Mouse (Mus musculus) cerebellum, postnatal 36 days (tissue): ENCODE results near the gene Ppt2.

Experiments
- DNase-seq, 2 experiments: peaks; one replicate each; pipeline ENCODE4 v3.0.0; 2021 to 2022; ENCODE audit warnings: mixed read lengths in 2 of 2

The Ppt2 gene

DNA sequence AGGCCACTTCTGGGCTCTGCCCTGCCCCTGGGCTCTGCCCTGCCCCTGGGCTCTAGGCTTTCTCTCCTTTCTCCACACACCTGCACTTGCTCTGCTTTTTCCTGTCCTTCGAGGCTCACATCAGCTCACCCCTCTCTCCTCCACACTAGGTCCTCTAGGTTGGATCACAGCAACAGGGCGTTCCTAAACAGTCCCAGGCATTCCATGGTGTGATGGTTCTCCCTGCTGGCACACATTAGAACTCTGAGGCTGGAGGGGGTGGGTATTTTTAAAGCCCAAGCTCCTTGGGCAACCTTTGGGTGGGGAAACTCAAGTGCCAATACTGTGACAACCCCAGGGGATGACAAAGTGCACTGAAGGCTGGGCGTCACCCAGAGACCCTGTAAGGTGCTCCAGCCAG is 9.1 kb upstream of the Ppt2 start:
- DNase-seq = no peak

DNA sequence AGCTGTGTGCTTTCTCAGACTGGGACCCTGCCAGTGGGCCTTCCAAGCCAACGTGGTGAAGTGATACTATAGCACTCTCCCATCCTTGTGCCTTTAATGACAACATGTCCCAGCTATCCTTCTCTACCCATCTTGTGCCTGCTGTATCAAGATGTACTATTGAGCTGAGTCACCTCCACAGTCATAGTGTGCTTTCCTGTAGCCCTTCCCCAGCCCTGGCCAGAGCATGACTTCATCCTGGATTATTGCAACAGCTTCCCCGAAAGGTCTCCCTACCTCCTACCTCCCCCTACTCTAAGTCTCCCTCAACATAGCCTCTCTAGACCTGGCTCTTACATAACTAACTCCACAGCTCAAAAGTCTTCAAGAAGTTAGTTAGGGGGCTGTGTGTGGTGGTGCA is 7.4 kb upstream of the Ppt2 start:
- no peak for DNase-seq

DNA sequence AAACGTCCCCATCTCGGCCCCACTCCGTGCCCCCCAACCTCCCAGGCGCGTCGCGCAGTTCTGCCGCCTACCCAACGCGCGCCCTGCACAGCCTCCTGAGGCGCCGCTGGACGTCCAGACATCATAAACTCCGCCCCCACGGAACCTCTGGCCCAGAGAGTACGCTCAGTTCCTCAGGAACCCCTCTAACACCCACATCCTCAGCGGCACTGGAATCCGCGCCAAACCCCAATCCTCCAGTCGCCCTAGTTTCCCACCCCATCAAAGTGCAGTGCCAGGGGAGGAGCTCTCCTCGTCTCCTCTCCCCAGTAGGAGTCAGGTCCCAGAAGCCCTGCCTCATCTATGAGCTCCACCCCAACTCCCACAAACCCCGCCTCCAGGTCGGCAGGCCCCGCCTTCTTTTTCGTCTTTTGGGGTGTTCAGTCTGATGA is 4.0 kb upstream of the Ppt2 start:
- peak; percentile 80 to 82 for DNase-seq

DNA sequence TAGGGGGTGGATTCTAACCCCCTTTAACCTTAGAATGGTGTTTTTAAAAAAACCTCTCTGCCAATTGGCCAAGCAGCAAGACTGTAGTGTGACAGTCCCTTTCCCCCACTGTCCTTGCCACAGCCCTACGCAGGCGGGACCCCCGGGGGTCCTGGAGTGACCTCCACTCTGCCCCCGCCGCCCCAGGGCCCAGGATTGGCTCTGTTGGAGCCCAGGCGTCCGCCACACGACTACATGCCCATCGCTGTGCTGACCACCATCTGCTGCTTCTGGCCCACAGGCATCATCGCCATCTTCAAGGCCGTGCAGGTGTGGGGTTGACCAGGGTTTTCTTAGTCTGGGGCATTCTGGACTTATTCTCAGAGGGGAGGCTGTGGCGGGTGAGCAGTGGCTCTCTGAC is 3.3 kb upstream of the Ppt2 start:
- peak; percentile 49 to 55 for DNase-seq

DNA sequence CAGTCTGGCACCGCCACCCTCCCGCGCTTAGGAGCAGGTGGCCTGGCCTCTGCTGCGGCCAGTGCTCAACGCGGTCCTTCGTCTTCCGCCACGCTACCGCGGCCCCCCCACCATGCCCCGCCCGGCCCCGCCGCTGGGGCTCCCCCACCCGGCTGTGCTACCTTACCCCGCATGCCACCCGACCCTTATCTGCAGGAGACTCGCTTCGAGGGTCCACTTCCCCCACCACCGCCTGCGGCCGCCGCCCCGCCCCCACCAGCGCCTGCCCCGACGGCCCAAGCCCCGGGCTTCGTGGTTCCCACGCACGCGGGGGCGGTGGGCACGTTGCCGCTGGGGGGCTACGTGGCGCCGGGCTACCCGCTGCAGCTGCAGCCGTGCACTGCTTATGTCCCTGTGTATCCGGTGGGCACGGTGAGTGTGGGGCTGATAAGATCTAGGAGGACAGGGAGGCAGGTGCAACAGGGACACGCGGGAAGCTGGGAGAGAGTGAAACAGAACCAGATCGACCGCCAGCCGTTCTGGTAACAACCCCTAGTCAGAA is 2.5 kb upstream of the Ppt2 start:
- peak; percentile 51 to 59 for DNase-seq

DNA sequence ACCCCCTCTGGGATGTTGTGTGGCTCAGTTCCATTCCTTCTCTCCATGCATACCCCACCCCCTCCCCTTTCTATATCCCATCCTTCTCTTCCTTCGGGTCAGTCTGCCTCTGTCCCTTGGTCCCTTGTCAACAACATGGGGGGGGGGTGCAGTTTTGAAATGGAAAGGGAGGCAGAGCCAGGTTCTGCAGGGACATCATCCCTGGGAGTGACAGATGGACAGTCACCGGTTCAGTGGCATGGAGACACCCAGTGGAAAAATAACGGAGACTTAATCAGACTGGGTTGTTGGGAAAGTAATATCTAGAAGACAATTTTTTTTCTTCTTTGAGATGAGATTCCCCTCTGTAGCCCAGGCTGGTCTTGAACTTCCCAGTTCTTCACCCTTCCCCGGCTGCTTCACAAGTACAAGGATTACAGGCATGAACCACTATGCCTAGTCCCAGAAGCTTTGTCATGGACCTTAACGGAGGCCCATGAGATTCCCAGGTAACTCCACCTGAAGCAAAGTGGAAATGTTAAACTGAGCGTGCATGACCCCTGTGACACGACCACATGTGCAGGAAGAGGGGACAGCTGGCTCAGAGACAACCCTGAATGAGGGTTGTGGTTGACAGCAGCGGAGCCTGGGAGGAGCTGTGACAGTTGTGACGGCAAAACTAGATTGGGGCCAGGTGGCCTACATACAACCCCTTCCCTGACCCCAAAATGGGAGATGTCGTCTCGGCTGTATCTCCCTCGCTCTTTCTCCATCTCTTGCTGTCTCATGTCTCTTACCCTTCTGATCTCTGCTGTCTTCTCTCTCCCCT is 1.7 kb upstream of the Ppt2 start:
- peak; percentile 62 to 69 for DNase-seq

DNA sequence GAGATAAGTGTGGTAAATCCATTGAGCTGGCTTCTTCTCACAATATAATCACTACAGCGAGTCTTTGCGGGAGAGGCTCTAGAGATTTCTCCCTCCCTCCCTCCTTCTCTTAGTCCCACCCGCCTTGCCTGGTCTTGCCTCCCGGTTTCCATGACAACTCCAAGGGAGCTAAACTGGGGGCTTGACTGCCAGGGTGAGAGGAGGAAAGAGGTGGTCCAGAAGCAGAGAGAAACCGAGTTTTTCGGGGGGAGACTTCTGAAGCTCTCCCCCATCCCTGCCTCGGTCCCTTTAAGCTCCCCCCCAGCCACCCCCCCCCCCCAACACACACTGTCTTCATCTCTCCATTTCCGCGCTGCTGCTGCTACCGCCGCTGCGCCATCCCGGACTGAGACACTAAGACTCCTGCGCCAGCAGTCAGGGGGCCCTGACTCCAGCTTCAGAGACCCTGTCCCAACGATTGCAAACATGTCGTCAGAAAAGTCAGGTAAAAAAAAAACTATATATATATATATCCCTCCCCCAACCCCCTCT is 976 bp upstream of the Ppt2 start, which contains the start of gene Prrt1:
Prrt1 (plus strand) TSS at position 313 of the 531 bp plus-strand sequence.
- DNase-seq = peak; percentile 58 to 63

DNA sequence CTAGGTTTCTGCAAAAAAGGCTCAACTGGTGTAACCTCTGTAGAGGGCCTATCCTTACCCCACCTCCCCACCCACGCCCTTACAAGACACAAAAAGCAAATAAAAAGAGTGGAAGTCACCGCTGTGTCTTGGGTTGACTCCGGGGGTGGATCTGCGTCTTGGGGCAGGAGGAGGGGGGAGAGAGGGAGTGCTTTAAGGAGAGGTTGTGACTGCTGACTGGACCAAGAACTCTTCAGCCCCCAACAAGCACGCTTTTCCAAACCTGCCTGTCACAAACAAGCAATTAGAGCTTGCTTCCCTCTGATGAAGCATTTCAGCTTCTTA is 296 bp upstream of the Ppt2 start:
- DNase-seq = no peak

DNA sequence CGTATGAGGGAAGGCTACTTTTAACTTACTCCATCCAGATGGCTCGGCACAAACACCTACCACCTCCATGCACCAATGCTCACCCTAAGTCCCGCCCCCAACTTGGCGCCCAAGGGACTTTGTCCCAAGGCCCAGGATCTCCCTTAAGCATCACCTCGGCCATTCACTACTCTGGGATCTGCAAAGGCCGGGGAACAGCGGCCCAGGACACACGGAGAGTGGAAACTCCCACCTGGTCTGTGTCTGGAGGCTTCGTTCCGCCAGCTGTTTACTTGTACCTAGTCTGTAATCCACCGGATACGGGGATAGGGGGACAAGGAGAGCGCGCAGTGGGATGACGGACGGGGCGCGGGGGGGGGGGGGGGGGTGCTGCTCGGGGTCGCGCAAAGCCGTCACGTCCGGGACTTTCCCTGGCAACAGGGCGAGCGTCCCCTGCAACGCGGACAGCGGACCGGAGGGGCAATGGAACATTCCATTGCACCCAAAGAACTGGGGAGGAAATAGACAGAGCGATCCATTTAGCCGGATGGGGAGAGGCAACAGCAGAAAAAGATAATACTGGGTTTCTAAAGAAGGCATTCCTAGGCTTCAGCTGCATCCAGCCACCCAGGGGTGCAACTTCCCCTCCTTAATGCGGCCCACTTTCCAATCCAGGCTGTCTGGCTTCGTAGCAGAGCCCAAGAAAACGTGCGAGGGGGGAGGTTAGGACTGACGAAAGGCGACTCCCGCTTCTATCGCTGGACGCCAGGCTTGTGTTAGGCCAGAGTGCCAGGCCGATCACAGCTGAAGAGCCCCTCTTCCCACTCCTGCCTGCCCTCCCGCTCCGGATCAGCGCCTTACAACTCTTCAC is 992 bp downstream of the Ppt2 start:
- DNase-seq = peak; percentile 80 to 86

DNA sequence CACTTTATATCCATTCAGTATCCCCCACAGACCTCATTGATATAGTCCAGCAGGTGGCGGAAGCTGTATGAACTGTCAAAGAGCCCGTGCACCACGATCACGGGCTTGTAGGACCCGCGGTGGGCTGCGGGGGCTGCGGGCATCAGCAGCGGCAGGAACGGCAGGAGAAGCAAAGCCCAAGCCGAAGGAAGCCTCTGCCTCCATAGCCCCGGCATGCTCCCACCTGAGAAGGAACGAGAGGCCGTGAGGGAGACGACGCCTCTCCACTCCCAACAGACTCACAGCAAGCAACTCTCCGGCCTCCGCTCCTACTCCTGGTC is 1.6 kb downstream of the Ppt2 start:
- peak in 1 of 2 experiments; percentile 34 for DNase-seq

DNA sequence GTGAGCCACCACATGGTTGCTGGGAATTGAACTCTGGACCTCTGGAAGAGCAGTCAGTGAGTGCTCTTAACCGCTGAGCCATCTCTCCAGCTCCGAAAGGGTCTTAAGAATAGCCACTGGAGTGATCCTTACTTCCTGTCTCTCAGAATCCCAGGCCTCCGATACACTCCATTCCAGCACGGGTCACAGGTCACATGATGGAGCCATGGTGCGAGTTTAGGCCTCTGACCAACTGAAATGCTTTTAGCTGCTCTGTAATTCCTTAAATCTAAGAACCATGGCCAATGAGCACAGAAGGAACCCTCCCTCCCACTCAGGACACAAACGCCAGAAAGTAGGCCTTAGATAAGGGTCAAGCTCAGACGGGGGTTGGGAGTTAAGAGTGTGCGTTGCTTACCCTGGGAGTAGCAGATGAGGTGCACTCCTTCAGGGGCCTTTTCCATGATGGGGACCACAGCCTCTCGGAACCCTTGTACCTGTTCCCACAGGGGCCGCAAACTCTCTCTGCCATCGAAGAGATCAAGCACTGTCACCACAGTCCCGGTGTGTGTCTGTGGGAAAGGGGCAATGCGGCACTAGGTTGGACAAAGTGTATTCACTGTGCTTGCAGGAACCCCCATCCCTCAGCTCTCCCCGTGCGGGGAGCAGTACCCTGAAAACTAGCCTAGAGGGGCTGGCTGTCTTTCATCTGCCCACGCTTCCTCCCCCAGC is 2.1 kb downstream of the Ppt2 start:
- no peak for DNase-seq

DNA sequence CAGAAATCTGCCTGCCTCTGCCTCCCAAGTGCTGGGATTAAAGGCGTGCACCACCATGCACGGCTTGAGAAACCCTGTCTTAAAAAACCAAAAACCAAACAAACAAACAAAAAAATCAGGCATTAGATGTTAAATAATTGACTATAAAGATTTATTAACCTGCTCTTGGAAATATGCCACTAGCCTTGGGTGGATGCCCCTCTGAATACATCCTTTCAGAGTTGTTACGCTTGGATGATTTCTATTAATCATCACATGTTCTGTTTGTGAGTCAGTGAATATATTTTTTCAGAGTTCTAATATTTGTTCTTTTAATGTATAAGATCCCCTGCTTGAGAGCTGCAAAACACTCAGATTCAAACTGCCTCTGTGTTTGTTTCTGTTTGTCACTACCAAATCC is 3.3 kb downstream of the Ppt2 start:
- no peak for DNase-seq

DNA sequence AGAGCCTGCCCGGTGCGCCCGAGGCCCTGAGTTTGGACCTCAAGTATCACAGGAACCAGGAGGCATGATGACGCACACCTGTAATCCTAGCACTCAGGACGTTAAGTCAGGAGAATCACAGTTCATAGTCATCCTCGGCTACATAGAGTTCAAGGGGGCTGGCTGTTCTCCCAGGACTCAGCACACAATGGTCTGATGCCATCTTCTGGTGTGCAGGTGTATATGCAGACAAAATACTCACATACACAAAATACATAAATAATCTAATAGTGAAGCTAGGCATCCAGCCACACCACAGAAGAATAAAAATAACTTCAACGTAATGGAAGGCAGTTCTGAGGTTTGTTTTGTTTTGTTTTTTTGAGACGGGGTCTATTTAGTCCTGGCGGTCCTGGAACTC is 5.1 kb downstream of the Ppt2 start:
- DNase-seq = no peak

DNA sequence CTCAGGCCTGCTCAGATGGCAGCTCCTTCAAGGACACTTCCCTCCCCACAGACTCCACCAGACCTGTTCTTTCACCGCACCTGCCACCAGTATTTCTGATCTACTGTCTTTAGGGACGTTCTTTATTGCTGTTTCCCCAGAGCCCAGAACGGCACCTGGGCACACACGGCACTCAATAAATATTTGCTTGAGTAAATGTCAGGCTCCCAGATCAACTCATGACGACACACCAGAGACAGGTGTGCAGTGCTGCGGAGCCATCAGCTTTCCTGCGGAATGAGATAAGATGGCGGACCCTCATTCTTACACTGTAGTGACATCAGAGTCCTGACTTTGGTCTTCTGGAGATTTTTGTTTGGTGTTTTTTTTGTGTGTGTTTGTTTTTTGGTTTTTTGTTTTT is 7.3 kb downstream of the Ppt2 start:
- DNase-seq = no peak

DNA sequence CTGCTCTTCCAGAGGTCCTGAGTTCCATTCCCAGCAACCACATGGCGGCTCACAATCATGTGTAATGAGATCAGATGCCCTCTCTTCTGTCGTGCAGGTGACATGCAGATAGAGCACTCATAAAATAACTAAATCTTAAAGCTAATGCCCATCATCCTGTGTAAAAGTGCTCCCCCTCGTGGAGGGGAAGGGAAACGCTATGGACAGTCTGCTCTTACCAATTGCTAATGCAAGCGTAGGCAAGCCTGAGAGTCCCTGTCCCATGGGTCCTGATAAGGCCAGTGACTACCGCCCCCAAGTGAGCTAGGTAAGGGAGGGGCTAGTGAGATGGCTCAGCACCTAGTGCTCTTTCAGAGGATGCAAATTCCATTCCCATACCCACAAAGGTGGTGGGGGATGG is 9.3 kb downstream of the Ppt2 start:
- peak; percentile 75 to 77 for DNase-seq

DNA sequence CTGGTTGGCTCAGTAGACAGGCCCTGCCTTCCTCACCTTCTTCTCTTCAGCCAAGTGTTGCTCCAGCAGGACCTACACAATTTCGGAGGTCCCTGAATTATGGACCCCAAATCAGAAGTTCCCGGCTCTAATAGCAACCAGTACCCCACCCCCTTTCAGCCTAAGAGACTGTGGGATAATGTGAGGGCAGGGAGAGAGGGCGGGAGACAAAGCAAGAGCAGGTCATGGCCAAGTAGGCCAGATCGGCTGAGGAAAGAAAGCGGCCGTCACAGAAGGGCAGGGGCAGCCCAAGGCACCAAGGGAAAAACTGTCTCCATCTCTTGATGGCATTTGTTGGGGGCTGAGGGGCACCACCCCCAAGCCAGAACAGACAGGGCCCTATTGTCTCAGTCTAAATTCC is 12.4 kb downstream of the Ppt2 start, which contains the start of gene Egfl8:
Egfl8 (minus strand) TSS at position 101 of the 400 bp plus-strand sequence.
- no peak for DNase-seq

DNA sequence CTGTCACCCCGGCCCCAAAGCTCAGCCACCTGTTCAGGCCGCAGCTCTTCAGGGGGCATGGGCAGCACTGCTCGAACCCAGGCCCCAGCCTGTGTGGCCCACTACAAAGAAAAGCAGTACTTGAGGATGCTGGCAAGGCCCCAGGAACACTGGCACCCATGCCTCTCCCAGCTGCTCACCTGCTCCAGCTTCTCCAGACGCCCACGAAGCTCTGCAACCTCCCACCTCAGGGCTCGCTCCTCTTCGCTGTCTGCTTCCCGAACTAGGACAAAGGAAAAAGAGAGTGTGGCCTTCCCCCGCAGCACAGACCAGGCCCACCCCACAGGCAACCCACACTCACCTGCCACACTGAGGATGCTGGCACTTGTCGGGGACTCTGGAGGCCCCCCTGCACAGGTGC is 14.5 kb downstream of the Ppt2 start:
- no peak for DNase-seq

DNA sequence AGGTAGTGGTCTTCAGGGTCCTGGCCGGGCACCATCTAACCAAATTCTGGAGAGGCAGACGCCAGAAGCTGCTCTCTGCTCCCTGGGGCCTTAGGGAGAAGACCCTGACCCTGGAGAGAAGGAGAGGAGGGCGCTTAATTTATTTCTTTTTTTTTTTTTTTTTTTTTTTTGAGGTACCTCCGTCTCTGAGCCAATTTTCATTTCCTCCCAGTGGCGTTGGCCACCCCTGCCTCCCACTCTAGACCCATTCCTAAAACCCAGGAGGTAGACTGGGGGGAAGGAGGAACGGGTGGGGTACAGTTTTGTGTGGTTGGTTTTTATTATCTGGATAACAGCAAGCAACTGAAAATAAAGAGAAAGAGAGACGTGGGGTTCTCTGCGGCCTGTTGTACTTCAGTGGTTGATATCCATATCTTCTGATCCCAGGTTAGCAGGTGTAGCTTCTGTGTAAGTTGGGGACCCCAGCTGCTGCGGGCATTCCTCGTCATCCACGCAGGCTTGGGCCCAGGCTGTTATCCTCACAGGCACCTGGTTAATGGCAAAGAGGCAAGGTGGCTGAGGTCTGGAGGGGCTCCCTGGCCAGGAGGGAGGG is 15.2 kb downstream of the Ppt2 start:
- no peak for DNase-seq

DNA sequence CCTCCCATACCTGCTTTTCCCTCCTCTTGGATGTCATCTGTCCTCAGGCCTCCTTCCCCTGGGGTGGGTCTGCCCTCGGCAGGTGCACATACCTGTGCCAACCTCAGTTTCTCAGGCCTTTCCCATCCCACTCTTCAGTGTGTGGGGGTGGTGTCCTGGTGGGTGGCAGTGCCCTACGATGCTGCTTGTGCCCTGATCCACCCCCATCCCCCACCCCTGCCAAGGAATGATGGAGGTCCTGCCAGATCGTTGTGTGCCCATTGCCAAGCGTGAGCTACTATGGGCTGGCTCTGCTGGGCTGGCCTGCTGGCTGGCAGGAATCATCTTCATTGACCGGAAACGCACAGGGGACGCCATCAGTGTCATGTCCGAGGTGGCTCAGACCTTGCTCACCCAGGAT is 17.3 kb downstream of the Ppt2 start:
- DNase-seq = no peak

DNA sequence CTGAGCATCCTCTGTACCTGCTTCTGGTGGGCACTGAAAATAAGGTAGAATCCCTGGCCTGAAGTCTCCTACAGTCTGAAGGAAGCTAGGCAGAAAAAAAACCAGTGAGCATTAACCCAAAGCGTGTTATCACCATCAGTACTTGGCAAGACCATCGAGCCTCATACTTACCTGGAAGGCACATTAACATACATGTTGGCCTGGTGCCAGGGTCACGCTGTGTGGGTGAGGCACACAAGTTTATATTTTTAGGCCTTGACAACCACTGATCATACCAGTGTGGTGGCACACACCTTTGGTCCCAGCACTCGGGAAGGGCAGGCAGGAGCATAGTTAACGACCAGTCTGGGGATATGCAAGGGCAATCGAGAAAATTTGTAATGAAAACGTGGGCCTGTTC is 20.3 kb downstream of the Ppt2 start:
- no peak for DNase-seq

DNA sequence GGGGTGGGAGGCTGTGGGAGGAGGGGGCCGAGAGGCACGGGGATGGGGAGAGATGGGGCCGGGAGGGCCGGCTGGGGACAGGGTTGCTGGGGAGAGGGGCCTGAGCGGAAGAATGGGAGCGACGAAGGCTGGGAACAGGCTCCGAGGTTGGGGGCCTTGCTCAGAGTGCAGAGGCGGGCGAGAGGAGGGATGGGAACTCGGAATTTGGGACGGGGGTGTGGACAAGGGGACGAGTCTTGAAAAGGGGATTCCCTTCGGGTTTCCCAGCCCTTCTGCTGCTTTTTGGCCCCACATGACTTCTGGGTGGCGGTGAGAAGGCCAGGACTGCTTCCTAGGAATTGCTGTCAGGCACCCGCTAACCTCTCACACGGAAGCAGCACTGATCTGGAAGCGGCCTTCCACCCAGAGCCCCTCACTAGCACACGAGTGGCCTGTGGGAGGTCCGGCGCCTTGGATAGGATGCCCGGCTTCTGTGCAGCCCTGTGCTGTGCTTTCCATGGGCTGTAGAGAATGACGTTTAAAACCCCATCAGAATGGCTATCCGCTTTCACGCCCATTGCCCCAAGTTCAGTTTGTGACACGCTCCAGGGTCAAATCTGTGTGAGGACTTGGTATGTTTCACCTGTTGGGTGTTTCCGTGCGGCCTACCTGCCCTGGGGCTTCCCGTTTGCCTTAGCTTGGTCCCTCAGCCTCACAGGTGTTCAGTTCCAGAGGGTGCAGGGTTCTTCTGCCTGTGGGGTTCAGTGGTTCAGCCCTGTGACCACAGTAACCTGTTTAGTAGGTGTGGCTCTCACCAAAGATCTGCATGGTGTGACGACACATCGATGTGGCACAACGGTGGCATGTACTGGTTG is 21.9 kb downstream of the Ppt2 start:
- DNase-seq = no peak

DNA sequence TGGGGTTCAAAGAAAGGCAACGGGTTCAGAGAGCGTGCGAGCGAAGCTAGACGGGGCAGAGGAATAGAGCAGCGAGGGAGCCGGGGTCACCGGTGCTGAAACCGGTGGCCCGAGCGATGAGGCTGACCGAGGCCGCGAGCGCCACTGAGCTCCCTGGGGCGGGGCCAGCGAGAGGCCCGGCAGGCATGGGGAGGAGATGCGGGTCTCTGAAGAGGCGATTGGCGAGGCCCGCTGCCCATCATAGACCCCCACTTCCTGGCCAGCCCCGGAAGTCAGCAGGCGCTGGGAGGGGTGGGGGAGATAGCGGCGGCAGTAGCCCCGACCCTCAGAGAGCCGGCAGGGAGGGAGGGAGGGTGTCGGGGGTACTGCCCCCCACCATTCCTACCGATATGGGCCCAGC is 22.7 kb downstream of the Ppt2 start:
- DNase-seq = peak; percentile 96 to 98
